Mouse (Mus musculus) midbrain, embryonic 13.5 days (tissue): Measurements from ENCODE around the gene Acss3. TPM values are rescaled to one million over a fixed set of nuclear protein-coding genes. Genes with fewer than 3 reads are reported as not detected.

Experiments
- ATAC-seq: fragments of 200-750 bp; cut with Nextera tagmentation; 2 replicates; pipeline ENCODE4 v1.8.0; 2017; ENCODE audit warnings: mild to moderate bottlenecking, moderate TSS enrichment, moderate library complexity
- H3K27ac ChIP-seq: fragments of 300-500 bp; sonication (generic); 2 replicates; pipeline ENCODE4 v1.5.1; 2015; ENCODE audit warnings: inconsistent platforms, mild to moderate bottlenecking, moderate library complexity
- H3K27me3 ChIP-seq: fragments of 300-500 bp; sonication (generic); 2 replicates; pipeline ENCODE4 v1.6.1; 2015; ENCODE audit warnings: mild to moderate bottlenecking, inconsistent platforms
- H3K36me3 ChIP-seq: fragments of 300-500 bp; sonication (generic); 2 replicates; pipeline ENCODE4 v1.6.1; 2015; ENCODE audit warnings: mild to moderate bottlenecking, inconsistent platforms
- H3K4me1 ChIP-seq: fragments of 300-500 bp; sonication (generic); replicated peaks from 2 replicates; pipeline ENCODE4 v1.6.1; 2015; ENCODE audit warnings: inconsistent platforms
- H3K4me2 ChIP-seq: fragments of 300-500 bp; sonication (generic); replicated peaks from 2 replicates; pipeline ENCODE4 v1.6.1; 2015; ENCODE audit warnings: moderate library complexity, mild to moderate bottlenecking, inconsistent platforms
- H3K4me3 ChIP-seq: fragments of 300-500 bp; sonication (generic); replicated peaks from 2 replicates; pipeline ENCODE4 v1.5.1; 2015; ENCODE audit warnings: mild to moderate bottlenecking, inconsistent platforms
- H3K9ac ChIP-seq: fragments of 300-500 bp; sonication (generic); replicated peaks from 2 replicates; pipeline ENCODE4 v1.6.1; 2015; ENCODE audit warnings: mild to moderate bottlenecking, inconsistent platforms
- H3K9me3 ChIP-seq: fragments of 300-500 bp; sonication (generic); 2 replicates; pipeline ENCODE4 v1.6.1; 2016; ENCODE audit warnings: mild to moderate bottlenecking, inconsistent platforms
- WGBS: fragments of 180-500 bp; shearing (Covaris S2); methylation state at CpG from one replicate; pipeline ENCODE4 v1.1.7; 2015; 5-methylcytosine and 5-hydroxymethylcytosine counted together
- polyA plus RNA-seq: library from polyadenylated mRNA; unstranded; fragments of >200 nt; fragmentation: Nextera tagmentation; extraction: Ambion mirVana; gene quantifications from 2 replicates; pipeline ENCODE4 v1.2.1, GENCODE M21; 2015

The Acss3 gene
- 0.66 and 0.78 TPM in 2 replicates for polyA plus RNA-seq

GRCm38 (mm10) chr10:107123529-107124335 is at the start of gene Acss3:
Acss3 (minus strand) TSS chr10:107123668.
- H3K9me3 ChIP-seq = no peaks in the 10 kb centered on the region
- H3K4me2 ChIP-seq = peak within 1 kb of the TSS; percentile 57
- WGBS = 2% methylated on average over 17 of the region's 17 CpGs
- peaks cover 20% of the 10 kb centered on the region for H3K4me1 ChIP-seq
- peak; percentile 93 for ATAC-seq
- H3K4me3 ChIP-seq = peak within 1 kb of the TSS; percentile 38
- H3K27ac ChIP-seq = no peak within 1 kb of the TSS
- H3K27me3 ChIP-seq = no peaks in the 10 kb centered on the region
- peak within 1 kb of the TSS; percentile 36; the same call in 1 of the 2 replicates for H3K9ac ChIP-seq
- H3K36me3 ChIP-seq = no peaks in the 10 kb centered on the region

GRCm38 (mm10) chr10:107172003-107172689 is 48.7 kb upstream of the Acss3 start:
- Histone ChIP-seq H3K9me3 (no peaks in the 10 kb centered on the region), H3K36me3 (no peaks in the 10 kb centered on the region), H3K27ac (no peak overlapping the region), H3K4me3 (no peak overlapping the region), H3K27me3 (no peaks in the 10 kb centered on the region), H3K4me1 (no peaks in the 10 kb centered on the region), H3K9ac (no peak overlapping the region), H3K4me2 (no peak overlapping the region)
- 78% methylated on average over 3 of the region's 3 CpGs for WGBS
- ATAC-seq = no peak

- ATAC-seq = no peak
- 95% methylated on average over 3 of the region's 3 CpGs for WGBS
- Histone ChIP-seq H3K9me3 (no peaks in the 10 kb centered on the region), H3K9ac (no peak overlapping the region), H3K36me3 (no peaks in the 10 kb centered on the region), H3K4me3 (no peak overlapping the region), H3K4me2 (no peak overlapping the region), H3K27ac (no peak overlapping the region), H3K4me1 (peaks cover 6% of the 10 kb centered on the region; the same call in 1 of the 2 replicates), H3K27me3 (no peaks in the 10 kb centered on the region)
Measured at GRCm38 (mm10) chr10:107166486-107166885, 43.0 kb upstream of the Acss3 start.

- WGBS = 95% methylated on average over 1 of the region's 1 CpGs
Measured at GRCm38 (mm10) chr10:107148759-107149158, 25.3 kb upstream of the Acss3 start.

GRCm38 (mm10) chr10:107144016-107144415 is 20.5 kb upstream of the Acss3 start:
- H3K4me2 ChIP-seq = no peak overlapping the region
- no peak overlapping the region for H3K9ac ChIP-seq
- no peaks in the 10 kb centered on the region for H3K36me3 ChIP-seq
- H3K4me1 ChIP-seq = no peaks in the 10 kb centered on the region
- H3K27me3 ChIP-seq = no peaks in the 10 kb centered on the region
- 70% methylated on average over 1 of the region's 1 CpGs for WGBS
- no peak overlapping the region for H3K27ac ChIP-seq
- no peak overlapping the region for H3K4me3 ChIP-seq
- H3K9me3 ChIP-seq = no peaks in the 10 kb centered on the region
- ATAC-seq = no peak

More at GRCm38 (mm10) chr10:107148759-107149158, 25.3 kb upstream of the Acss3 start:
- no peaks in the 10 kb centered on the region for H3K4me1 ChIP-seq
- no peak overlapping the region for H3K9ac ChIP-seq
- H3K27ac ChIP-seq = no peak overlapping the region
- no peaks in the 10 kb centered on the region for H3K27me3 ChIP-seq
- no peaks in the 10 kb centered on the region for H3K9me3 ChIP-seq
- no peak overlapping the region for H3K4me3 ChIP-seq
- ATAC-seq = no peak
- no peak overlapping the region for H3K4me2 ChIP-seq
- H3K36me3 ChIP-seq = no peaks in the 10 kb centered on the region

GRCm38 (mm10) chr10:107142910-107143309 is 19.4 kb upstream of the Acss3 start:
- WGBS = 18% methylated on average over 1 of the region's 1 CpGs
- no peaks in the 10 kb centered on the region for H3K9me3 ChIP-seq
- H3K27me3 ChIP-seq = no peaks in the 10 kb centered on the region
- no peaks in the 10 kb centered on the region for H3K36me3 ChIP-seq
- no peaks in the 10 kb centered on the region for H3K4me1 ChIP-seq
- no peak for ATAC-seq
- H3K9ac ChIP-seq = no peak overlapping the region
- H3K4me2 ChIP-seq = no peak overlapping the region
- no peak overlapping the region for H3K4me3 ChIP-seq
- no peak overlapping the region for H3K27ac ChIP-seq

GRCm38 (mm10) chr10:107122744-107123528 is 532 bp downstream of the Acss3 start:
- H3K27me3 ChIP-seq = no peaks in the 10 kb centered on the region
- H3K9ac ChIP-seq = peak overlapping the region; percentile 36; the same call in 1 of the 2 replicates
- peaks cover 20% of the 10 kb centered on the region for H3K4me1 ChIP-seq
- H3K4me3 ChIP-seq = peak overlapping the region; percentile 38
- ATAC-seq = no peak
- 6% methylated on average over 9 of the region's 9 CpGs for WGBS
- H3K36me3 ChIP-seq = no peaks in the 10 kb centered on the region
- no peaks in the 10 kb centered on the region for H3K9me3 ChIP-seq
- H3K27ac ChIP-seq = no peak overlapping the region
- H3K4me2 ChIP-seq = peak overlapping the region; percentile 57

GRCm38 (mm10) chr10:107121301-107121700 is 2.2 kb downstream of the Acss3 start:
- 96% methylated on average over 9 of the region's 9 CpGs for WGBS
- H3K27ac ChIP-seq = no peak overlapping the region
- no peak overlapping the region for H3K9ac ChIP-seq
- no peaks in the 10 kb centered on the region for H3K36me3 ChIP-seq
- peaks cover 20% of the 10 kb centered on the region for H3K4me1 ChIP-seq
- ATAC-seq = no peak
- no peak overlapping the region for H3K4me2 ChIP-seq
- H3K27me3 ChIP-seq = no peaks in the 10 kb centered on the region
- no peak overlapping the region for H3K4me3 ChIP-seq
- no peaks in the 10 kb centered on the region for H3K9me3 ChIP-seq

GRCm38 (mm10) chr10:107119135-107119534 is 4.3 kb downstream of the Acss3 start:
- H3K4me3 ChIP-seq = no peak overlapping the region
- no peaks in the 10 kb centered on the region for H3K27me3 ChIP-seq
- no peaks in the 10 kb centered on the region for H3K9me3 ChIP-seq
- H3K4me2 ChIP-seq = no peak overlapping the region
- 91% methylated on average over 2 of the region's 2 CpGs for WGBS
- no peaks in the 10 kb centered on the region for H3K36me3 ChIP-seq
- peaks cover 18% of the 10 kb centered on the region for H3K4me1 ChIP-seq
- H3K27ac ChIP-seq = no peak overlapping the region
- H3K9ac ChIP-seq = no peak overlapping the region
- no peak for ATAC-seq

GRCm38 (mm10) chr10:107116709-107117267 is 6.7 kb downstream of the Acss3 start:
- 67% methylated on average over 4 of the region's 4 CpGs for WGBS
- Histone ChIP-seq H3K4me2 (no peak overlapping the region), H3K4me3 (no peak overlapping the region), H3K9ac (no peak overlapping the region), H3K9me3 (no peaks in the 10 kb centered on the region), H3K36me3 (no peaks in the 10 kb centered on the region), H3K27me3 (no peaks in the 10 kb centered on the region), H3K27ac (no peak overlapping the region), H3K4me1 (no peaks in the 10 kb centered on the region)
- ATAC-seq = no peak

- H3K4me1 ChIP-seq = no peaks in the 10 kb centered on the region
- ATAC-seq = no peak
- 20% methylated on average over 1 of the region's 1 CpGs for WGBS
Measured at GRCm38 (mm10) chr10:107115930-107116642, 7.4 kb downstream of the Acss3 start.

More at GRCm38 (mm10) chr10:107115930-107116642, 7.4 kb downstream of the Acss3 start:
- Histone ChIP-seq H3K9me3 (no peaks in the 10 kb centered on the region), H3K27me3 (no peaks in the 10 kb centered on the region), H3K36me3 (no peaks in the 10 kb centered on the region), H3K4me3 (no peak overlapping the region), H3K9ac (no peak overlapping the region), H3K27ac (no peak overlapping the region), H3K4me2 (no peak overlapping the region)
